Mouse (Mus musculus) lung, postnatal 0 days (tissue): ENCODE data around the gene Olfr433. TPM values are rescaled to one million over a fixed set of nuclear protein-coding genes. Genes with fewer than 3 reads are reported as not detected.
A peak's percentile ranks its signal among the peaks of the same experiment; 100 is the strongest.
"Not testable (repeated sequence)": the region's sequence is repeated elsewhere in the genome, so short reads cannot be mapped to it uniquely, and the experiment has no call there.

Experiments used
- ATAC-seq: fragments of 200-750 bp; cut with Nextera tagmentation; 2 replicates; pipeline ENCODE4 v1.8.0; 2017; ENCODE audit warnings: moderate library complexity
- DNase-seq: peaks from one replicate; pipeline ENCODE4 v3.0.0-alpha.2; 2016; ENCODE audit warnings: low spot score
- H3K27ac ChIP-seq: fragments of 300-500 bp; sonication (generic); 2 replicates; pipeline ENCODE4 v1.5.1; 2014; ENCODE audit warnings: antibody characterized with exemption, mild to moderate bottlenecking, low read length, mixed read lengths
- H3K27me3 ChIP-seq: fragments of 300-500 bp; sonication (generic); replicated peaks from 2 replicates; pipeline ENCODE4 v1.6.1; 2014; ENCODE audit warnings: low read length, mixed read lengths; ENCODE audit not compliant: insufficient read depth
- H3K36me3 ChIP-seq: fragments of 300-500 bp; sonication (generic); 2 replicates; pipeline ENCODE4 v1.6.1; 2014; ENCODE audit warnings: low read length, mixed read lengths; ENCODE audit not compliant: insufficient read depth
- H3K4me1 ChIP-seq: fragments of 300-500 bp; sonication (generic); 2 replicates; pipeline ENCODE4 v1.6.1; 2014; ENCODE audit warnings: antibody characterized with exemption, low read depth, low read length, mixed read lengths; ENCODE audit not compliant: insufficient read depth
- H3K4me2 ChIP-seq: fragments of 300-500 bp; sonication (generic); replicated peaks from 2 replicates; pipeline ENCODE4 v1.6.1; 2014; ENCODE audit warnings: low read depth, mild to moderate bottlenecking, low read length, moderate library complexity, mixed read lengths
- H3K4me3 ChIP-seq: fragments of 300-500 bp; sonication (generic); 2 replicates; pipeline ENCODE4 v1.5.1; 2014; ENCODE audit warnings: low read depth, low read length
- H3K9ac ChIP-seq: fragments of 300-500 bp; sonication (generic); replicated peaks from 2 replicates; pipeline ENCODE4 v1.6.1; 2014; ENCODE audit warnings: low read depth, mild to moderate bottlenecking
- H3K9me3 ChIP-seq: fragments of 300-500 bp; sonication (generic); 2 replicates; pipeline ENCODE4 v1.6.1; 2016; ENCODE audit warnings: low read length, mixed read lengths
- CTCF ChIP-seq: IDR thresholded peaks from 2 replicates; pipeline ENCODE4 v1.5.1; 2016; ENCODE audit warnings: antibody characterized with exemption, mild to moderate bottlenecking
- EP300 ChIP-seq: IDR thresholded peaks from 2 replicates; pipeline ENCODE4 v1.6.1; 2016; ENCODE audit warnings: antibody characterized with exemption, mild to moderate bottlenecking, control low read depth
- WGBS: fragments of 180-500 bp; shearing (Covaris S2); extraction: QIAGEN DNeasy Blood & Tissue Kit; methylation state at CpG from one replicate; pipeline ENCODE4 v1.1.7; 2014; 5-methylcytosine and 5-hydroxymethylcytosine counted together
- polyA plus RNA-seq: library from polyadenylated mRNA; unstranded; fragments of >200 nt; fragmentation: Nextera tagmentation; extraction: Ambion mirVana; gene quantifications from 2 replicates; pipeline ENCODE4 v1.2.1, GENCODE M21; 2015

The Olfr433 gene
- polyA plus RNA-seq, 1 experiment from 2014 or later: not detected

DNA sequence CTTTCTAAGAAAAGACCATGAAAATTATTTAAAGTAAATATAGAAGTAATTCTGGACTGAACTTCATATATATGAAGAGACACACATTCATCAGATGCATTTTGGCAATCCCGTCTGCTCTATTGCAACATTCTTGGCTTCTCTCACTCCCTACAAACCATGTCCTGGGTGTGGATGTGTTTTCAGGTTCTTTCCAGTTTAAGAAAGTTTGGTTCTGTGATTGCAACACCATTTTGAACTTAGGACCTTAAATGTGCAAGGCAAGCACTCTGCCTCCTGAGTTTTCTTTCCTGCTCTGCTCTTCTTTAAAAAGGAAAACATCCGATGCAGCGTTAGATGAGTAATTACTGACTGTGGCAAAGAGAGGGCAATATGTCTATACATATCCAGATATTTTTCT is 2.0 kb upstream of the Olfr433 start:
- no peak overlapping the region for H3K4me3 ChIP-seq
- H3K27ac ChIP-seq: no peak overlapping the region
- ATAC-seq (peak; percentile 16; the same call in 1 of the 2 replicates), DNase-seq (peak; percentile 61)
- H3K4me1 ChIP-seq: no peaks in the 10 kb centered on the region
- H3K9ac ChIP-seq: no peak overlapping the region
- H3K9me3 ChIP-seq: no peaks in the 10 kb centered on the region
- no peak overlapping the region for H3K4me2 ChIP-seq
- no peaks in the 10 kb centered on the region for H3K27me3 ChIP-seq
- TF ChIP-seq EP300 (no peak), CTCF (no peak)
- 58% methylated on average over 3 of the region's 3 CpGs for WGBS
- H3K36me3 ChIP-seq: no peaks in the 10 kb centered on the region

- H3K4me1 ChIP-seq, DNase-seq, H3K4me3 ChIP-seq, H3K27ac ChIP-seq, H3K27me3 ChIP-seq, H3K36me3 ChIP-seq, H3K9ac ChIP-seq, ATAC-seq, H3K4me2 ChIP-seq, H3K9me3 ChIP-seq: not testable (repeated sequence)
- WGBS: 79% methylated on average over 12 of the region's 12 CpGs
Measured at GRCm38 (mm10) chr1:174042091-174042884, 1.8 kb downstream of the Olfr433 start.

DNA sequence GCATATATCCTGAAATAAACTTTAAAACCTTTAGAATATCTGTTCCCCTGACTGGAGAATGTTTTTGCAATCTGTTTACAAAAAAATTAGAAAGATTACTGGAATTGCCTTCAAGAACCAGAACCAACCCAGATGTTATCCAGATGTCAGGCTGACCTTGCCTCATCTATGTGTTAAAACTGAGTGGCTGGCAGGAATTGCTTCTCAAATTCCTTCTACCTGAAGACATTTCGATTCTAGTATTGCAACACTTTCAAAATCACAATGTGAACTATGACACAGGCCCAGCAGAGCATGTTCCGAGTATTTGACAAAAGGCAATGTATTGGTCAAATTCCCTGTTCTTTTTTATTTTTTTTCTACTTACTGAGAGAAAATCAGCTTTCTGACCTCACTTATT is 3.9 kb downstream of the Olfr433 start:
- Histone ChIP-seq H3K9ac (no peak overlapping the region), H3K27ac (no peak overlapping the region), H3K4me2 (no peak overlapping the region), H3K4me3 (no peak overlapping the region), H3K27me3 (no peaks in the 10 kb centered on the region), H3K4me1 (no peaks in the 10 kb centered on the region), H3K36me3 (no peaks in the 10 kb centered on the region), H3K9me3 (no peaks in the 10 kb centered on the region)
- ATAC-seq (no peak), DNase-seq (peak; percentile 45)
- TF ChIP-seq CTCF (no peak), EP300 (peak; percentile 59)
- 53% methylated on average over 2 of the region's 2 CpGs for WGBS

GRCm38 (mm10) chr1:174048227-174048626 is 7.7 kb downstream of the Olfr433 start:
- H3K9me3 ChIP-seq, H3K4me1 ChIP-seq, DNase-seq, H3K27me3 ChIP-seq, H3K27ac ChIP-seq, H3K4me3 ChIP-seq, H3K4me2 ChIP-seq, H3K9ac ChIP-seq, ATAC-seq, H3K36me3 ChIP-seq: not testable (repeated sequence)
- 64% methylated on average over 5 of the region's 6 CpGs for WGBS

DNA sequence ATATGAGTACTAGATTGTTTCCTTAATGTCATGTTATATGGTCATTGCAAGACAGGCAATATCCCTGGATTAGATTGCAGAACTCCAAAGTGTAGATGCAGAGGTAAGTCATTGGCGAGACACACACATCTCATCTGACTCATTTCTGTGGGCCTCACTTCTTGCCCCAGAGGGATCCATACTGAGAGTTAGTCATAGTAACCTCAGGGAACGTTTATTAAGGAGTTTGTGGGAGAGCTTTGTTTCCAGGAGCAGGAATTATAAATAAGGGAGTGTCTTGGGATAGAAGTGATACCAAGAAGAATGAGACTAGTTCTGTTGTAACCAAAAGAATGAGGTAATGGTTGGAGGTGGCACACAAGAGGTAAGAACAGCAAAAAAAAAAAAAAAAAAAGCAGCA is 8.4 kb downstream of the Olfr433 start, which contains the start of gene Olfr432:
TSS of gene Olfr432 (plus strand) at position 313 of the 400 bp plus-strand sequence.
- 67% methylated on average over 2 of the region's 2 CpGs for WGBS
- H3K9me3 ChIP-seq: no peaks in the 10 kb centered on the region
- no peaks in the 10 kb centered on the region for H3K4me1 ChIP-seq
- no peak for DNase-seq
- no peak within 1 kb of the TSS for H3K27ac ChIP-seq
- H3K4me3 ChIP-seq: no peak within 1 kb of the TSS
- ATAC-seq: no peak
- TF ChIP-seq CTCF (no peak), EP300 (no peak)
- no peak within 1 kb of the TSS for H3K9ac ChIP-seq
- H3K27me3 ChIP-seq: no peaks in the 10 kb centered on the region
- H3K4me2 ChIP-seq: no peak within 1 kb of the TSS
- H3K36me3 ChIP-seq: no peaks in the 10 kb centered on the region

DNA sequence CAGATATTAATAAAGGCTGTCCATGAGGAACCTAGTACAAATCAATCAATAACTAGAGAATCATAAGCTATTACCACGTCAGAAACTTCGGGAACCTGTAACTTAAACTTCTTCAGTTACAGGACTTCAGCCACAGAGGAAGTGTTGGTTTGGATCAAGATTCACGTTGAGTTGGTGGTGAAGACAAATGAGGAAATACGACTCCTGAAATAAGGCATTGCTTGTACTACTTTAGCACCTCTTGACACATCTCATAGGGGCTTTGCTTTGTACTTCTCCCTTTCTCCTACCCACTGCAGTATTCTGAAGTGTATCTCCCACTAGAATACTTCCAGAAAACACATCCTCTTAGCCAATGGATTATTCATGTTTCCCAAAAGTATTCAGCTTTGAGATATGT is 8.9 kb downstream of the Olfr433 start:
- H3K9ac ChIP-seq, ATAC-seq, DNase-seq, H3K4me3 ChIP-seq, H3K4me1 ChIP-seq, H3K36me3 ChIP-seq, H3K27ac ChIP-seq, H3K27me3 ChIP-seq, H3K4me2 ChIP-seq, H3K9me3 ChIP-seq: not testable (repeated sequence)
- 36% methylated on average over 4 of the region's 4 CpGs for WGBS

GRCm38 (mm10) chr1:174050532-174050931 is 10.0 kb downstream of the Olfr433 start:
- DNase-seq: no peak
- TF ChIP-seq EP300: no peak
- Histone ChIP-seq H3K9ac (no peak overlapping the region), H3K4me1 (no peaks in the 10 kb centered on the region), H3K36me3 (no peaks in the 10 kb centered on the region), H3K27me3 (no peaks in the 10 kb centered on the region), H3K4me3 (no peak overlapping the region), H3K4me2 (no peak overlapping the region), H3K27ac (no peak overlapping the region), H3K9me3 (no peaks in the 10 kb centered on the region)
- ATAC-seq: no peak
- WGBS: 81% methylated on average over 4 of the region's 4 CpGs
